Comparison of ENCODE assay signal across 18 mouse cellular contexts in the genomic region with DNA sequence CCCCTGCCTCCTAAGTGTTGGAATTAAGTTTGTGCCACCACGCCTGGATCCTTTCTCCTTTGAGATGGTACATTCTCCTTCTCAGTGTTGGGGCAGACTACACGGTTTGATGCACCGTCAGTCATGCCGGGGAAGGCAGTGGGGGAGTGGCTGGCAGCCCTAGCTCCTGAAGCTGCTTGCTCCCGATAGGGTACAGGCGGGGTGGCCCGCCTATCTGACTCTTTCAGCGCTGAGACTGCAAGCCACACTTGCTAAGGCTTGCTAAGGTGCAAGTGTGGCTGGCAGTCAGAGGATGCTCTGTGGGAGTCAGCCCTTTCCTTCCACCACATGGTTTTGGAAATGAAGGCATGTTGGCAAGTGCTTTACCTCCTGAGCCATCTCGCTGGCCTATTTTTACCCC. TPM values are rescaled to one million over a fixed set of nuclear protein-coding genes. Genes with fewer than 3 reads are reported as not detected.
DNase-seq lines count a peak whose midpoint lies in the region; ATAC-seq and TF ChIP-seq lines count a peak whose summit lies in the region.
"Had no signal": no experiment of that assay in that cellular context is flagged by ENCODE, and none has a peak within 500 bp of the region (broad histone marks: within the 10 kb centered on the region; RNA-seq: fewer than 3 reads in every experiment).

No protein-coding gene starts in this region.

- H3K9me3 ChIP-seq in kidney, embryonic 16.5 days (ENCODE audit: low read length) = no peaks in the 10 kb centered on the region
- H3K9me3 ChIP-seq in liver, embryonic 13.5 days (replicated peaks) = no peaks in the 10 kb centered on the region
- no peaks in the 10 kb centered on the region for H3K9me3 ChIP-seq in forebrain, embryonic 13.5 days (replicated peaks)
- no peaks in the 10 kb centered on the region for H3K9me3 ChIP-seq in intestine, postnatal 0 days (ENCODE audit: control insufficient read depth)
- H3K9me3 ChIP-seq: forebrain, embryonic 12.5 days had no signal

- no peak for TF ChIP-seq CTCF in intestine, postnatal 0 days (IDR thresholded peaks at IDR 0.05; ENCODE audit: low read depth)

- DNase-seq in kidney, postnatal 36 days = no peak
- peak; percentile 42 for DNase-seq in liver, embryonic 13.5 days
- DNase-seq in spleen, postnatal 10 days (ENCODE audit: low spot score in 2 of 2) = peak; percentile 24 to 72
- no peak for DNase-seq in retina, postnatal 1 day
- DNase-seq: adrenal gland, postnatal 25 days; cerebellum, adult 11-12 months; cerebellum, postnatal 36 days; gastrocnemius, postnatal 25 days; lung, adult 2 months; thymus, postnatal 14 days had no signal

- no peaks in the 10 kb centered on the region for H3K27me3 ChIP-seq in kidney, embryonic 16.5 days (ENCODE audit: insufficient read depth, low read length)
- H3K27me3 ChIP-seq in liver, embryonic 13.5 days = no peaks in the 10 kb centered on the region
- no peaks in the 10 kb centered on the region for H3K27me3 ChIP-seq in forebrain, embryonic 13.5 days
- H3K27me3 ChIP-seq in intestine, postnatal 0 days (replicated peaks; ENCODE audit: control insufficient read depth, insufficient read depth, low read length) = no peaks in the 10 kb centered on the region
- H3K27me3 ChIP-seq: CH12.LX; forebrain, embryonic 12.5 days had no signal

- H3K4me2 ChIP-seq in kidney, embryonic 16.5 days (replicated peaks; ENCODE audit: low read depth, low read length) = no peak overlapping the region
- H3K4me2 ChIP-seq in liver, embryonic 13.5 days = no peak overlapping the region
- H3K4me2 ChIP-seq in forebrain, embryonic 13.5 days = no peak overlapping the region
- no peak overlapping the region for H3K4me2 ChIP-seq in intestine, postnatal 0 days (replicated peaks; ENCODE audit: low read depth)
- H3K4me2 ChIP-seq: forebrain, embryonic 12.5 days had no signal

- 44% methylated on average over 9 of the region's 9 CpGs for WGBS in kidney, embryonic 16.5 days
- 50% methylated on average over 9 of the region's 9 CpGs for WGBS in liver, embryonic 13.5 days (ENCODE audit: insufficient replicate concordance)
- WGBS in forebrain, embryonic 13.5 days = 76% methylated on average over 9 of the region's 9 CpGs
- WGBS in intestine, postnatal 0 days = 77% methylated on average over 9 of the region's 9 CpGs

- no peak overlapping the region for H3K9ac ChIP-seq in kidney, embryonic 16.5 days (replicated peaks; ENCODE audit: low read length)
- H3K9ac ChIP-seq in liver, embryonic 13.5 days = no peak overlapping the region; the same call in 1 of the 2 replicates
- no peak overlapping the region for H3K9ac ChIP-seq in forebrain, embryonic 13.5 days
- no peak overlapping the region for H3K9ac ChIP-seq in intestine, postnatal 0 days (ENCODE audit: low read depth, low read length)
- H3K9ac ChIP-seq: forebrain, embryonic 12.5 days had no signal

- no peak overlapping the region for H3K27ac ChIP-seq in kidney, embryonic 16.5 days (ENCODE audit: low read length)
- no peak overlapping the region for H3K27ac ChIP-seq in liver, embryonic 13.5 days
- H3K27ac ChIP-seq in forebrain, embryonic 13.5 days = no peak overlapping the region
- no peak overlapping the region for H3K27ac ChIP-seq in intestine, postnatal 0 days (ENCODE audit: low read depth, low read length)
- H3K27ac ChIP-seq: forebrain, embryonic 12.5 days; stomach, postnatal 0 days had no signal

- H3K4me3 ChIP-seq in kidney, embryonic 16.5 days (ENCODE audit: low read length) = no peak overlapping the region
- H3K4me3 ChIP-seq in liver, embryonic 13.5 days (replicated peaks) = no peak overlapping the region
- H3K4me3 ChIP-seq in forebrain, embryonic 13.5 days = no peak overlapping the region
- H3K4me3 ChIP-seq in intestine, postnatal 0 days (ENCODE audit: low read depth, low read length) = no peak overlapping the region
- H3K4me3 ChIP-seq: forebrain, embryonic 12.5 days had no signal

- peaks cover 55% of the 10 kb centered on the region for H3K36me3 ChIP-seq in kidney, embryonic 16.5 days (ENCODE audit: insufficient read depth, low read length)
- peaks cover 24% of the 10 kb centered on the region for H3K36me3 ChIP-seq in liver, embryonic 13.5 days
- peaks cover 95% of the 10 kb centered on the region for H3K36me3 ChIP-seq in forebrain, embryonic 13.5 days (ENCODE audit: poor library complexity, severe bottlenecking)
- peaks cover 74% of the 10 kb centered on the region for H3K36me3 ChIP-seq in intestine, postnatal 0 days (ENCODE audit: control insufficient read depth, insufficient read depth)

- H3K4me1 ChIP-seq in kidney, embryonic 16.5 days (ENCODE audit: insufficient read depth, low read length) = peaks cover 4% of the 10 kb centered on the region
- H3K4me1 ChIP-seq in liver, embryonic 13.5 days (replicated peaks) = peaks cover 12% of the 10 kb centered on the region
- H3K4me1 ChIP-seq in forebrain, embryonic 13.5 days = no peaks in the 10 kb centered on the region
- H3K4me1 ChIP-seq in intestine, postnatal 0 days (replicated peaks; ENCODE audit: control insufficient read depth, insufficient read depth, low read length) = no peaks in the 10 kb centered on the region
- H3K4me1 ChIP-seq: forebrain, embryonic 12.5 days had no signal

- ATAC-seq in kidney, embryonic 16.5 days (ENCODE audit: low FRiP score, low TSS enrichment) = peak; percentile 85
- ATAC-seq in erythroblast, adult 5-6 weeks (replicated peaks; ENCODE audit: low FRiP score, poor library complexity, severe bottlenecking) = peak; percentile 95
- ATAC-seq in liver, embryonic 13.5 days (ENCODE audit: low read depth) = peak; percentile 90
- no peak for ATAC-seq in forebrain, embryonic 13.5 days
- ATAC-seq in intestine, postnatal 0 days = no peak
- ATAC-seq: midbrain, embryonic 16.5 days had no signal

RNA-seq across cellular contexts. Expression of gene Rufy2, which starts 20.6 kb away (rescaled TPM):
- 22.7 and 23.0 TPM in 2 replicates for polyA plus RNA-seq in kidney, embryonic 16.5 days (2015; fragmentation: Nextera tagmentation; extraction: Ambion mirVana)
- 1.3 and 10.0 TPM in 2 replicates for total RNA-seq in erythroblast, adult 5-6 weeks (2015; ENCODE audit: low replicate concordance)
- total RNA-seq in erythroblast, adult 5-6 weeks (2017; ENCODE audit: low replicate concordance) = 1.7 and 3.9 TPM in 2 replicates
- polyA plus RNA-seq in liver, embryonic 13.5 days (2015; fragmentation: Nextera tagmentation; extraction: Ambion mirVana) = 2.7 and 3.0 TPM in 2 replicates
- polyA plus RNA-seq in forebrain, embryonic 13.5 days (2015; fragmentation: Nextera tagmentation; extraction: Ambion mirVana) = 45.2 and 47.3 TPM in 2 replicates
- polyA plus RNA-seq in intestine, postnatal 0 days (2015; fragmentation: Nextera tagmentation; extraction: Ambion mirVana) = 13.9 and 18.8 TPM in 2 replicates

RNA-seq across cellular contexts. Expression of gene Hnrnph3, which starts 23.4 kb away (rescaled TPM):
- polyA plus RNA-seq in kidney, embryonic 16.5 days (2015; fragmentation: Nextera tagmentation; extraction: Ambion mirVana) = 116 and 138 TPM in 2 replicates
- total RNA-seq in erythroblast, adult 5-6 weeks (2015; ENCODE audit: low replicate concordance) = 6.1 and 13.6 TPM in 2 replicates
- 7.6 and 27.6 TPM in 2 replicates for total RNA-seq in erythroblast, adult 5-6 weeks (2017; ENCODE audit: low replicate concordance)
- polyA plus RNA-seq in liver, embryonic 13.5 days (2015; fragmentation: Nextera tagmentation; extraction: Ambion mirVana) = 25.5 and 29.9 TPM in 2 replicates
- polyA plus RNA-seq in forebrain, embryonic 13.5 days (2015; fragmentation: Nextera tagmentation; extraction: Ambion mirVana) = 242 and 248 TPM in 2 replicates
- 21.2 and 25.0 TPM in 2 replicates for polyA plus RNA-seq in intestine, postnatal 0 days (2015; fragmentation: Nextera tagmentation; extraction: Ambion mirVana)

RNA-seq across cellular contexts. Expression of gene Pbld2, which starts 23.5 kb away (rescaled TPM):
- polyA plus RNA-seq in kidney, embryonic 16.5 days (2015; fragmentation: Nextera tagmentation; extraction: Ambion mirVana) = 5.0 and 6.1 TPM in 2 replicates
- total RNA-seq in erythroblast, adult 5-6 weeks (2015; ENCODE audit: low replicate concordance) = not detected in 2 replicates
- not detected in 2 replicates for total RNA-seq in erythroblast, adult 5-6 weeks (2017; ENCODE audit: low replicate concordance)
- polyA plus RNA-seq in liver, embryonic 13.5 days (2015; fragmentation: Nextera tagmentation; extraction: Ambion mirVana) = 1.6 and 1.8 TPM in 2 replicates
- polyA plus RNA-seq in forebrain, embryonic 13.5 days (2015; fragmentation: Nextera tagmentation; extraction: Ambion mirVana) = 0.83 and 1.2 TPM in 2 replicates
- polyA plus RNA-seq in intestine, postnatal 0 days (2015; fragmentation: Nextera tagmentation; extraction: Ambion mirVana) = 36.2 and 43.7 TPM in 2 replicates

RNA-seq across cellular contexts. Expression of gene Dna2, which starts 53.8 kb away (rescaled TPM):
- polyA plus RNA-seq in kidney, embryonic 16.5 days (2015; fragmentation: Nextera tagmentation; extraction: Ambion mirVana) = 16.6 and 19.7 TPM in 2 replicates
- total RNA-seq in erythroblast, adult 5-6 weeks (2015; ENCODE audit: low replicate concordance) = 21.3 and 21.9 TPM in 2 replicates
- 18.1 and 21.2 TPM in 2 replicates for total RNA-seq in erythroblast, adult 5-6 weeks (2017; ENCODE audit: low replicate concordance)
- 29.4 and 37.1 TPM in 2 replicates for polyA plus RNA-seq in liver, embryonic 13.5 days (2015; fragmentation: Nextera tagmentation; extraction: Ambion mirVana)
- polyA plus RNA-seq in forebrain, embryonic 13.5 days (2015; fragmentation: Nextera tagmentation; extraction: Ambion mirVana) = 16.4 and 18.6 TPM in 2 replicates
- polyA plus RNA-seq in intestine, postnatal 0 days (2015; fragmentation: Nextera tagmentation; extraction: Ambion mirVana) = 9.6 and 11.5 TPM in 2 replicates

RNA-seq across cellular contexts. Expression of gene Pbld1, which starts 59.4 kb away (rescaled TPM):
- 9.6 and 10.6 TPM in 2 replicates for polyA plus RNA-seq in kidney, embryonic 16.5 days (2015; fragmentation: Nextera tagmentation; extraction: Ambion mirVana)
- not detected in 2 replicates for total RNA-seq in erythroblast, adult 5-6 weeks (2015; ENCODE audit: low replicate concordance)
- total RNA-seq in erythroblast, adult 5-6 weeks (2017; ENCODE audit: low replicate concordance) = not detected in 2 replicates
- 3.0 and 3.1 TPM in 2 replicates for polyA plus RNA-seq in liver, embryonic 13.5 days (2015; fragmentation: Nextera tagmentation; extraction: Ambion mirVana)
- 1.7 and 1.8 TPM in 2 replicates for polyA plus RNA-seq in forebrain, embryonic 13.5 days (2015; fragmentation: Nextera tagmentation; extraction: Ambion mirVana)
- polyA plus RNA-seq in intestine, postnatal 0 days (2015; fragmentation: Nextera tagmentation; extraction: Ambion mirVana) = 1.8 and 2.1 TPM in 2 replicates

Comparison
In these comparisons a context has a peak if more than half of its experiments do, and no peak if none do; other contexts are left out.
1. ATAC-seq: peak in kidney, embryonic 16.5 days (single experiment), erythroblast, adult 5-6 weeks (single experiment) and liver, embryonic 13.5 days (single experiment); none in forebrain, embryonic 13.5 days (single experiment) and intestine, postnatal 0 days (single experiment).
2. DNase-seq: peak in liver, embryonic 13.5 days (single experiment) and spleen, postnatal 10 days (2 of 2); none in kidney, postnatal 36 days (0 of 2) and retina, postnatal 1 day (single experiment).